Mouse (Mus musculus): ENCODE data around the gene Fes. TPM values are rescaled to one million over a fixed set of nuclear protein-coding genes. Genes with fewer than 3 reads are reported as not detected.

Fes gene
- polyA plus RNA-seq, 1 experiment: 0.69 TPM

GRCm38 (mm10) chr7:80386235-80386930, 1.4 kb downstream of the Fes start:
- peaks cover 15% of the 10 kb centered on the region for H3K4me1 ChIP-seq (ENCODE audit: control insufficient read depth)
- no peaks in the 10 kb centered on the region; the same call in 1 of the 2 replicates for H3K9me3 ChIP-seq (ENCODE audit: control insufficient read depth, low read length)
- H3K4me3 ChIP-seq (replicated peaks): peak overlapping the region; percentile 15
- H3K36me3 ChIP-seq (ENCODE audit: control insufficient read depth): peaks cover 13% of the 10 kb centered on the region
- TF ChIP-seq TAL1 (IDR thresholded peaks at IDR 0.05; ENCODE audit: low read length): no peak
- TF ChIP-seq GATA1 (IDR thresholded peaks at IDR 0.05; ENCODE audit: low read length): no peak
- H3K27me3 ChIP-seq (ENCODE audit: control insufficient read depth): peaks cover 42% of the 10 kb centered on the region

GRCm38 (mm10) chr7:80382919-80383318, 4.8 kb downstream of the Fes start:
- Histone ChIP-seq H3K36me3 (ENCODE audit: control insufficient read depth) (no peaks in the 10 kb centered on the region), H3K9me3 (ENCODE audit: control insufficient read depth, low read length) (no peaks in the 10 kb centered on the region; the same call in 1 of the 2 replicates)
- TF ChIP-seq GATA1 (IDR thresholded peaks at IDR 0.05; ENCODE audit: low read length) (no peak), TAL1 (IDR thresholded peaks at IDR 0.05; ENCODE audit: low read length) (no peak)

GRCm38 (mm10) chr7:80379531-80379930, 8.2 kb downstream of the Fes start:
- Histone ChIP-seq H3K27me3 (ENCODE audit: control insufficient read depth) (no peaks in the 10 kb centered on the region), H3K4me1 (ENCODE audit: control insufficient read depth) (no peaks in the 10 kb centered on the region), H3K9me3 (ENCODE audit: control insufficient read depth, low read length) (no peaks in the 10 kb centered on the region), H3K4me3 (replicated peaks) (no peak overlapping the region), H3K36me3 (ENCODE audit: control insufficient read depth) (no peaks in the 10 kb centered on the region)
- TF ChIP-seq GATA1 (IDR thresholded peaks at IDR 0.05; ENCODE audit: low read length): no peak
- TF ChIP-seq TAL1 (IDR thresholded peaks at IDR 0.05; ENCODE audit: low read length): no peak

More at GRCm38 (mm10) chr7:80382919-80383318, 4.8 kb downstream of the Fes start:
- Histone ChIP-seq H3K27me3 (ENCODE audit: control insufficient read depth) (peaks cover 25% of the 10 kb centered on the region), H3K4me3 (replicated peaks) (no peak overlapping the region), H3K4me1 (ENCODE audit: control insufficient read depth) (peaks cover 13% of the 10 kb centered on the region)

GRCm38 (mm10) chr7:80377471-80377870, 10.3 kb downstream of the Fes start:
- no peak overlapping the region for H3K4me3 ChIP-seq (replicated peaks)
- no peak for TF ChIP-seq GATA1 (IDR thresholded peaks at IDR 0.05; ENCODE audit: low read length)
- no peak for TF ChIP-seq TAL1 (IDR thresholded peaks at IDR 0.05; ENCODE audit: low read length)
- H3K4me1 ChIP-seq (ENCODE audit: control insufficient read depth): no peaks in the 10 kb centered on the region
- H3K36me3 ChIP-seq (ENCODE audit: control insufficient read depth): no peaks in the 10 kb centered on the region
- peaks cover 3% of the 10 kb centered on the region for H3K27me3 ChIP-seq (ENCODE audit: control insufficient read depth)
- no peaks in the 10 kb centered on the region for H3K9me3 ChIP-seq (ENCODE audit: control insufficient read depth, low read length)

- peaks cover 5% of the 10 kb centered on the region for H3K4me1 ChIP-seq (ENCODE audit: control insufficient read depth)
- H3K9me3 ChIP-seq (ENCODE audit: control insufficient read depth, low read length): no peaks in the 10 kb centered on the region
- TF ChIP-seq TAL1 (IDR thresholded peaks at IDR 0.05; ENCODE audit: low read length) (no peak), GATA1 (IDR thresholded peaks at IDR 0.05; ENCODE audit: low read length) (no peak)
- no peak overlapping the region for H3K4me3 ChIP-seq (replicated peaks)
- H3K36me3 ChIP-seq (ENCODE audit: control insufficient read depth): no peaks in the 10 kb centered on the region
- peaks cover 16% of the 10 kb centered on the region for H3K27me3 ChIP-seq (ENCODE audit: control insufficient read depth)
These were observed 11.6 kb downstream of the Fes start for GRCm38 (mm10) chr7:80376192-80376591.

- TF ChIP-seq GATA1 (IDR thresholded peaks at IDR 0.05; ENCODE audit: low read length) (no peak), TAL1 (IDR thresholded peaks at IDR 0.05; ENCODE audit: low read length) (no peak)
- H3K27me3 ChIP-seq (ENCODE audit: control insufficient read depth): peaks cover 22% of the 10 kb centered on the region
- H3K9me3 ChIP-seq (ENCODE audit: control insufficient read depth, low read length): no peaks in the 10 kb centered on the region
- H3K36me3 ChIP-seq (ENCODE audit: control insufficient read depth): no peaks in the 10 kb centered on the region
- peaks cover 12% of the 10 kb centered on the region for H3K4me1 ChIP-seq (ENCODE audit: control insufficient read depth)
- H3K4me3 ChIP-seq (replicated peaks): no peak overlapping the region
These were observed 12.2 kb downstream of the Fes start for GRCm38 (mm10) chr7:80375376-80376039.

GRCm38 (mm10) chr7:80374733-80375132, 13.0 kb downstream of the Fes start:
- no peak for TF ChIP-seq TAL1 (IDR thresholded peaks at IDR 0.05; ENCODE audit: low read length)
- TF ChIP-seq GATA1 (IDR thresholded peaks at IDR 0.05; ENCODE audit: low read length): no peak
- Histone ChIP-seq H3K4me3 (replicated peaks) (no peak overlapping the region), H3K27me3 (ENCODE audit: control insufficient read depth) (peaks cover 30% of the 10 kb centered on the region), H3K36me3 (ENCODE audit: control insufficient read depth) (no peaks in the 10 kb centered on the region), H3K9me3 (ENCODE audit: control insufficient read depth, low read length) (no peaks in the 10 kb centered on the region), H3K4me1 (ENCODE audit: control insufficient read depth) (peaks cover 14% of the 10 kb centered on the region)

GRCm38 (mm10) chr7:80374280-80374679, 13.5 kb downstream of the Fes start:
- Histone ChIP-seq H3K9me3 (ENCODE audit: control insufficient read depth, low read length) (no peaks in the 10 kb centered on the region), H3K27me3 (ENCODE audit: control insufficient read depth) (peaks cover 35% of the 10 kb centered on the region), H3K4me3 (replicated peaks) (no peak overlapping the region), H3K4me1 (ENCODE audit: control insufficient read depth) (peaks cover 14% of the 10 kb centered on the region), H3K36me3 (ENCODE audit: control insufficient read depth) (no peaks in the 10 kb centered on the region)
- TF ChIP-seq TAL1 (IDR thresholded peaks at IDR 0.05; ENCODE audit: low read length) (no peak), GATA1 (IDR thresholded peaks at IDR 0.05; ENCODE audit: low read length) (no peak)

- Histone ChIP-seq H3K4me3 (replicated peaks) (no peak overlapping the region), H3K4me1 (ENCODE audit: control insufficient read depth) (peaks cover 14% of the 10 kb centered on the region), H3K27me3 (ENCODE audit: control insufficient read depth) (peaks cover 39% of the 10 kb centered on the region), H3K36me3 (ENCODE audit: control insufficient read depth) (no peaks in the 10 kb centered on the region), H3K9me3 (ENCODE audit: control insufficient read depth, low read length) (no peaks in the 10 kb centered on the region)
- no peak for TF ChIP-seq TAL1 (IDR thresholded peaks at IDR 0.05; ENCODE audit: low read length)
These were observed 13.9 kb downstream of the Fes start for GRCm38 (mm10) chr7:80373850-80374249.
